Mouse (Mus musculus) hindbrain, postnatal 0 days (tissue): Measurements from ENCODE around the gene Aasdh. TPM values are rescaled to one million over a fixed set of nuclear protein-coding genes. Genes with fewer than 3 reads are reported as not detected.
A peak's percentile ranks its signal among the peaks of the same experiment; 100 is the strongest.

ENCODE experiments used
- ATAC-seq: fragments of 200-750 bp; cut with Nextera tagmentation; 2 replicates; pipeline ENCODE4 v1.8.0; 2017; ENCODE audit warnings: mild to moderate bottlenecking, moderate TSS enrichment, moderate library complexity
- DNase-seq: peaks from one replicate; pipeline ENCODE4 v3.0.0-alpha.2; 2015; ENCODE audit warnings: low spot score
- H3K27ac ChIP-seq: fragments of 300-500 bp; sonication (generic); 2 replicates; pipeline ENCODE4 v1.5.1; 2014; ENCODE audit warnings: mild to moderate bottlenecking
- H3K27me3 ChIP-seq: fragments of 300-500 bp; sonication (generic); 2 replicates; pipeline ENCODE4 v1.6.1; 2014; ENCODE audit warnings: low read length, mixed read lengths; ENCODE audit not compliant: insufficient read depth
- H3K36me3 ChIP-seq: fragments of 300-500 bp; sonication (generic); 2 replicates; pipeline ENCODE4 v1.6.1; 2014; ENCODE audit warnings: low read length, mixed read lengths; ENCODE audit not compliant: insufficient read depth
- H3K4me1 ChIP-seq: fragments of 300-500 bp; sonication (generic); 2 replicates; pipeline ENCODE4 v1.6.1; 2014; ENCODE audit warnings: antibody characterized with exemption, low read length, mixed read lengths; ENCODE audit not compliant: insufficient read depth
- H3K4me2 ChIP-seq: fragments of 300-500 bp; sonication (generic); 2 replicates; pipeline ENCODE4 v1.6.1; 2014; ENCODE audit warnings: low read depth, mild to moderate bottlenecking, low read length, moderate library complexity, mixed read lengths
- H3K4me3 ChIP-seq: fragments of 300-500 bp; sonication (generic); 2 replicates; pipeline ENCODE4 v1.5.1; 2014; ENCODE audit warnings: low read length
- H3K9ac ChIP-seq: fragments of 300-500 bp; sonication (generic); replicated peaks from 2 replicates; pipeline ENCODE4 v1.6.1; 2014; ENCODE audit warnings: mild to moderate bottlenecking, low read length, moderate library complexity, mixed read lengths
- H3K9me3 ChIP-seq: fragments of 300-500 bp; sonication (generic); 2 replicates; pipeline ENCODE4 v1.6.1; 2016; ENCODE audit warnings: low read length, mixed read lengths
- CTCF ChIP-seq: IDR thresholded peaks from 2 replicates; pipeline ENCODE4 v1.5.1; 2016; ENCODE audit warnings: antibody characterized with exemption, control low read depth, low read depth
- WGBS: fragments of 180-500 bp; shearing (Covaris S2); extraction: QIAGEN DNeasy Blood & Tissue Kit; methylation state at CpG from one replicate; pipeline ENCODE4 v1.1.7; 2014; 5-methylcytosine and 5-hydroxymethylcytosine counted together
- polyA plus RNA-seq: library from polyadenylated mRNA; unstranded; fragments of >200 nt; fragmentation: Nextera tagmentation; extraction: Ambion mirVana; gene quantifications from 2 replicates; pipeline ENCODE4 v1.2.1, GENCODE M21; 2015
- total RNA-seq: library from RNA; depleted of rRNA; stranded (reverse); fragments of >200 nt; gene quantifications from 2 replicates; pipeline ENCODE4 v1.2.3, GENCODE M21; 2014

Gene Aasdh
- total and polyA plus RNA-seq, 2 experiments from 2014 or later = 9.9 to 10.2 TPM

DNA sequence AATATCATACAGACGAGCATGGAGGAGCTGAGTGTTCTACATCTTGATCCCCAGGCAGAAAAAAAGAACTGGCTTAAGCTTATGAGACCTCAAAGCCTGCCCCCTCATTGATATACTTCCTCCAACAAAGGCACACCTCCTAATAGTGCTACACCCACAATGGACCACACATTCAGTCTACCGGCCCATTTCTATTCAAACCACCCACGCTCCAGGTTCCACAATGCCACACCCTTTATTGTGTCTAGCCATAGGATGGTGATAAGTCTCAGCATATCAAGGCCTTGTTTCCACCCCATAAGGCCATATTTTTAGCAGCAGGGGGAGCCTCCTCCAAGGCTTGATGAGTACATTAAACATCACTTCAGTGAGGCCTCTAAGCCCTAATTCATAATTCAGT lies 5.5 kb upstream of the Aasdh start:
- peaks cover 9% of the 10 kb centered on the region; the same call in 1 of the 2 replicates for H3K36me3 ChIP-seq
- no peak overlapping the region for H3K4me2 ChIP-seq
- TF ChIP-seq CTCF = no peak
- no peak for ATAC-seq
- H3K27me3 ChIP-seq = no peaks in the 10 kb centered on the region
- H3K9me3 ChIP-seq = no peaks in the 10 kb centered on the region
- H3K4me1 ChIP-seq = no peaks in the 10 kb centered on the region
- H3K27ac ChIP-seq = no peak overlapping the region
- WGBS = 78% methylated on average over 3 of the region's 3 CpGs
- no peak for DNase-seq
- no peak overlapping the region for H3K4me3 ChIP-seq
- no peak overlapping the region for H3K9ac ChIP-seq

DNA sequence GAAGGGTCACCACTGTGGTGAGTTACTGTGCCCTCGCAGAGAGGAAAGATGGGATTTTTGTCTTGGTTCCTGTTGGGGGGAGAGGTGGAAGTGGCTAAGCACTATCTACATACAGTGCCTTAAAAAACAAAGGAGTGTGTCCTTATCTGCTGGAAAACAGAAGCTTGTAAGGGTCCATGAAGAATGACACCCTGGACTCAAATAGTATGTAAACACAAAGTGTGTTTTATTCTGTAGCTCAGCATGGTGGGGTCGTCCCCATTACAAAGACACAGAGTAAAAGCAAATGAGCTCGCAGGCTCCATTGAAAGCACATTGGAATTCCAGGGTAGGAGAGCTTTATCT lies 813 bp upstream of the Aasdh start:
- peak overlapping the region; percentile 90 for H3K27ac ChIP-seq
- H3K9me3 ChIP-seq = no peaks in the 10 kb centered on the region
- 33% methylated on average over 3 of the region's 3 CpGs for WGBS
- H3K27me3 ChIP-seq = no peaks in the 10 kb centered on the region
- peak overlapping the region; percentile 92 for H3K9ac ChIP-seq
- no peaks in the 10 kb centered on the region for H3K36me3 ChIP-seq
- peak overlapping the region; percentile 87 for H3K4me2 ChIP-seq
- H3K4me1 ChIP-seq = no peaks in the 10 kb centered on the region
- no peak for TF ChIP-seq CTCF
- ATAC-seq (no peak), DNase-seq (no peak)
- H3K4me3 ChIP-seq = peak overlapping the region; percentile 75

DNA sequence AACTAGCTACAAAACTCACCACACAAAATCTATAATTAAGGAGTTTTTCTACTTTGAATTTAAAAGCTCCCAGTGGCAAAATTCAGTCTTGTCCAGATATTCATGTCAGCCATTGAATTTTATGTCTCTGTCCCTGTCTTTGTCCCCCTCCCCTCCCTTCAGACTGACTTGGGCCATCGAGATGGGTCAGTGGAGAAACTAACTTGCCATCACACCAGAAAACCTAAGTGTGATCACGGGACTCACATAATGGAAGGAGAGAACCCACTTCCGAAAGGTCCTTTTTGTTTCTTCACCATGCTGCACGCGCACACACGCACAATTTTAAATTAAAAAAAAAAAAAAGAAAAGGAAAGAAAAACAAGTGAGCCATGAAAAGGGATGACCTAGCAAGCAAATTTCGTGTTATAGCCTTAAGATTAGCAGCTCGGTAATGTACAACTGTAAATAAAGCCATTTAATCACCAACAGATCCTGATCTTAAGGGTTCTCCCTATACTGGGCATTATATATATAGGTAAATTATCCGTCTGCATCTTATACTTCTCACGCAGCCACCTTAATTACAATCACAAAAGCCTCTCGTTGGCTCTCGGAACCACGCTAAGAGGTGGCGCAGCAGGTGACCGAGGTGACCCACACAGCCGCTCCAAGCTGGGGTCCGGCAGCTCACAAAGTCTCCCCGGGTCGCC lies 455 bp downstream of the Aasdh start:
- under 1% methylated on average over 19 of the region's 19 CpGs for WGBS
- peak; percentile 20 for DNase-seq
- H3K4me2 ChIP-seq = peak overlapping the region; percentile 87
- peak overlapping the region; percentile 90 for H3K27ac ChIP-seq
- TF ChIP-seq CTCF = no peak
- no peaks in the 10 kb centered on the region for H3K9me3 ChIP-seq
- H3K4me1 ChIP-seq = no peaks in the 10 kb centered on the region
- ATAC-seq = no peak; the same call in 1 of the 2 replicates
- H3K27me3 ChIP-seq = no peaks in the 10 kb centered on the region
- H3K4me3 ChIP-seq = peak overlapping the region; percentile 75
- H3K9ac ChIP-seq = peak overlapping the region; percentile 92
- no peaks in the 10 kb centered on the region for H3K36me3 ChIP-seq

DNA sequence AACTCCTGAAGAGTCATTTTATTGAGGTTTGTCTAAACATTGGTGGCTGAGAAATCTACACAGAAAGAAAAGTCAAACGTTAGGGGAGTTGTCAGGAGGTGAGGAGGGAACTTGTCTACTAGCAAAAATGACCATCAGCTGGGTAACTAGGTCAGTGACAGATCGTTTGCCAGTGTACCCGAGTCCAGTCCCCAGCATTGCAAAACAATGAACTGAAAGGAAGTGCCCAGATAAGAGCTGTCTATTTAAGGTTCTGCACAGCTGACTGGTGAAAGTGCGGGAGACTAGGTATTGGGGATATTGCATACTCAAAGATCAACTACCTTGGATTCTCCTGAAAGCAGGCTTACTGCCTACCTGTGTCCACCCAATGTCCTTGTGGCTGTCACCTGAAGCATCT lies 3.2 kb downstream of the Aasdh start:
- ATAC-seq = no peak
- Histone ChIP-seq H3K9ac (no peak overlapping the region), H3K27ac (no peak overlapping the region), H3K4me3 (no peak overlapping the region), H3K4me1 (no peaks in the 10 kb centered on the region), H3K27me3 (no peaks in the 10 kb centered on the region), H3K9me3 (no peaks in the 10 kb centered on the region), H3K36me3 (no peaks in the 10 kb centered on the region), H3K4me2 (no peak overlapping the region)
- DNase-seq = no peak
- WGBS = 85% methylated on average over 4 of the region's 4 CpGs
- no peak for TF ChIP-seq CTCF

DNA sequence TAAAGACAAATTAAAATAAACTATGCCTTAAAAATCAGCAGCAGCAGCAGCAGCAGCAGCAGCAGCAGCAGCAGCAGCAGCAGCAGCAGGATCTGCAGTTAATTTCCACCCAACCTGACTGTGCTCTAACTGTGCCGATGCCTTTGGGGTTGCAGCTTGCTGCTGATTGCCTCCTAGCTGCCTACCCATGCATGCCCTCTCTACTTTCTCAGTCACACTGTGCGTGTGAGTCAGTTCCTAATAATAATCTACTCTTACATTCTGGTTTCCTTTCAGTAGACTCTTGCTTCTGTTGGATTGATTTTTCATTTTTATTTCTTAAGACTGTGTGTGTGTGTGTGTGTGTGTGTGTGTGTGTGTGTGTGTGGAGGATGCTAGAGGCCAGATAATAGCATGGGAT lies 12.2 kb downstream of the Aasdh start:
- WGBS = 86% methylated on average over 2 of the region's 2 CpGs
- no peak for ATAC-seq
- H3K36me3 ChIP-seq = peaks cover 10% of the 10 kb centered on the region

DNA sequence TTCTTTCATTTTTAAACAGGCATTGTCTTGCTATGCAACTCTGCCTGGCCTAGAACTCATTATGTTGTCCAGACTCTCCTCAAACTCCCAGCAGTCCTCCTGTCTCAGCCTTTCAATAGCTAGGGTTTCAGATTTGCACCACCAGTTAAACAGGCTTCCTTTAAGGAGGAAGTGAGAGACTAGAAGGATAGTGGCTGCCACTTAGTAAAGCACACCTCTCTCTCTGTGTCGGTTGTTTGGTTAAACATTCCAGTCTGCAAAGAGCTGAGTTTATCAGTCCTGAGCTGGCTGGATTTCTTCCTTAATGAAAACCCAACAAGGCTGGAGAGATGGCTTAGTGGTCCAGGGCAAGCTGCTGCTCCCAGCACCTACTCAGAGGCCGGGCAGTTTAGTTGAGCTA lies 12.7 kb downstream of the Aasdh start:
- no peaks in the 10 kb centered on the region for H3K9me3 ChIP-seq
- H3K4me2 ChIP-seq = no peak overlapping the region
- H3K4me1 ChIP-seq = no peaks in the 10 kb centered on the region
- H3K27ac ChIP-seq = no peak overlapping the region
- no peak for DNase-seq
- H3K4me3 ChIP-seq = no peak overlapping the region
- TF ChIP-seq CTCF = no peak
- WGBS = 86% methylated on average over 2 of the region's 2 CpGs
- peaks cover 10% of the 10 kb centered on the region for H3K36me3 ChIP-seq
- no peak for ATAC-seq
- H3K9ac ChIP-seq = no peak overlapping the region
- no peaks in the 10 kb centered on the region for H3K27me3 ChIP-seq

More for the DNA sequence above, 12.2 kb downstream of the Aasdh start:
- Histone ChIP-seq H3K27ac (no peak overlapping the region), H3K27me3 (no peaks in the 10 kb centered on the region), H3K9ac (no peak overlapping the region), H3K9me3 (no peaks in the 10 kb centered on the region), H3K4me1 (no peaks in the 10 kb centered on the region), H3K4me3 (no peak overlapping the region), H3K4me2 (no peak overlapping the region)
- no peak for DNase-seq
- no peak for TF ChIP-seq CTCF

DNA sequence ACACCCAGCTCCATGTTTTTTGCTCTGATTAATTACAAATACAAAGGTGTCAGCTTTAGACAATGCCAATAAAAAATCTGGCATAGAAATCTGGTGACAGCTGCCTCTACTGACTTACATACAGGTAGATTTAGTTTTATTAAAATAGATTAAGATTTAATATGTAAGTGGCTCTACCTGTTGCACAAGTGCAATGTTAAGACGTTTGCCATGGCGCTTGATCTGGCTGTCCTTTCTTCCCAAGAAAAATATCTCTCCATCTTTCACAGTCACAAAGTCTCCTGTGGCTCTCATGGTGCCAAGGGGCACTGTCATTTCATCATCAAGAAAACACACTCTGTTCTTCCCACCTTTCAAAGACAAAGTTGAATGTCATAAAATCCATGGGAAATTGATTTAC lies 18.3 kb downstream of the Aasdh start:
- no peak for DNase-seq
- Histone ChIP-seq H3K36me3 (peaks cover 27% of the 10 kb centered on the region), H3K9ac (no peak overlapping the region), H3K4me1 (no peaks in the 10 kb centered on the region), H3K9me3 (no peaks in the 10 kb centered on the region), H3K27ac (no peak overlapping the region), H3K4me2 (no peak overlapping the region), H3K27me3 (no peaks in the 10 kb centered on the region), H3K4me3 (no peak overlapping the region)
- 95% methylated on average over 2 of the region's 2 CpGs for WGBS
- no peak for ATAC-seq
- TF ChIP-seq CTCF = no peak
